Mouse (Mus musculus): ENCODE results near the gene Zfp445.

DNA sequence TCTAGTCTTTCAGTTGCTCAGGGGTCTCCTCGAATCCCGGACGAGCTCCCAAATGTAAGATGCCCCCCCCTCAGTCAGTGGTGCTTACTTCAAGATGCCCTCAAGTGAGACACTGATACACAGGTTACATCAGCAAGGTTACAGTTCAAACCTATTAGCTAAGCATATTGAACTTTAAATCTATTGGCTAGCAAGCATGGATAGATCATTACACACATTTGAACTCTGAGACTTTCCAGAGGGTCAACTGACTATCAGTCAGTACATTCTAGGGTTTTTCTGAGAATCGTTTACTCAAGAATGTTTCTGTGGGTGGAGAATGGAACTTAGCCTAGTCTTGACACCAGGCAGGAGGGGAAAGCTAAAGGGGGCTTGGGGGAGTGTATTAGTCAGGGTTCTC, 6.8 kb upstream of the Zfp445 start:
- TF ChIP-seq CTCF (IDR thresholded peaks at IDR 0.05; ENCODE audit: low read depth) (no peak), EP300 (optimal IDR thresholded peaks at IDR 0.05) (no peak)
